Mouse (Mus musculus) thymus, postnatal 25 days (tissue): ENCODE results near the gene Klf1.

Source experiments
- DNase-seq: peaks from one replicate; pipeline ENCODE4 v3.0.0; 2022

The Klf1 gene

GRCm38 (mm10) chr8:84901752-84902151, at the start of gene Klf1:
Gene Klf1, plus strand, starts transcription at chr8:84901928.
- DNase-seq = no peak

GRCm38 (mm10) chr8:84856434-84856833, 45.3 kb upstream of the Klf1 start:
- DNase-seq = no peak

- DNase-seq = peak; percentile 90
Observed at GRCm38 (mm10) chr8:84856864-84857441, 44.8 kb upstream of the Klf1 start, which contains the start of gene Farsa. Gene Farsa, plus strand, starts transcription at chr8:84856989.

DNA sequence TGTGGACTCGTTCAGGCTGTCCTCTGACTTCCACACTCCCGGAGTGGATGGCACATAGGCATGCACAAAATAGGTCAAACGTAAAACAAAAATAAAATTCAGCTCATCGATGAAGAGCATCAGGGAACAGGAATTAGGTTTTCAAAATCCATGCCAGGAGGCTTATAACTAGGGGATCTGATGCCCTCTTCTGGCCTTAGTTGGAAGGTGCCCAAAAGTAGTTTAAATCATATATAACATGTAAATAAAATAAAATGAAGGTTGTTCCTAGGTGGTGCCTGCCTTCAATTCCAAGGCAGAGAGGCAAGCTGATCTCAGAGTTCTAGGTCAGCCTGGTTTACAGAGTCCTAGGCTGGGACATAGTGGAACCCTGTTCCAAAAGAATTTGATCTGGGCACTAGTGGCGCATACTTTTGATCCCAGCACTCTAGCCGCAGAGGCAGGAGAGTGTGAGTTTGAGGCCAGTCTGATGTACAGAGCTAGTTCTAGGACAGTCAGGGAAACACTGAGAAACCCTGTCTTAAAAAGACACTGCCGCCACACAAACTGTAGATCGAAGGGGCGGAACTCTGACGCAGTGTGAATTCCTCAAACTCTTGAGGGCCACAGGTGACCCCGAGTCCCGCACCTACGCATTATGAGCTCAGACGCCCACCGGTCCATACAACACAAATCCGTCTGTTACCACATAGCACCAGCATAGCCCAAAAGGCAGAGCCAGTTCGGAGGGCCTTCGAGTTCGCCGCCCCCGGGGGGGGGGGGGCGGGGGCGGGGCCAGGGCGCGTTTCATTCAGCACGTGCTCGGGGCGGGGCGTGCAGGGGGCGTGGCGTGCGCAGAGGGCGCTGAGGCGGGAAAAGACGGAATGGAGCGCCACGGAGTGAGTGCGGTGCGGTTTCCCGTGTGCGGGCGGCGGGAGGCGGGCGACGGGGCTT, 30.1 kb upstream of the Klf1 start, which contains the start of gene Syce2:
TSS of gene Syce2 (plus strand) at position 736 of the 933 bp plus-strand sequence.
- DNase-seq = peak; percentile 86

GRCm38 (mm10) chr8:84872309-84872965, 29.3 kb upstream of the Klf1 start:
- DNase-seq = peak; percentile 37

- no peak for DNase-seq
Observed at GRCm38 (mm10) chr8:84873016-84873415, 28.7 kb upstream of the Klf1 start.

DNA sequence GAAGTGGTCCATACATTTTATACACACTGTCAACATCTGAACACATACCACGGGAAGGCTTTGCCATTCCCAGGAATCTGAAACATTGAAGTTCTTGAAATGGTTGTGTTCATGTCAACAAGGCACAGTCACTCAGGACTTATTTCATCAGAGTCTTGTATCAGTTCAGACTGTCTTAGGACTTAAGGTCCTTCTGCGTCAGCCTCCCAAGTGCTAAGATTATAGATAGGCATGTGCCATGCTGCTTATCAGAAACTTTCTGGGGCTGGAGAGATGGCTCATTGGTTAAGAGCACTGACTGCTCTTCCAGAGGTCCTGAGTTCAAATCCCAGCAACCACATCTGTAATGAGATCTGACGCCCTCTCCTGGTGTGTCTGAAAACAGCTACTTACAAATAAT, 27.4 kb upstream of the Klf1 start:
- DNase-seq = no peak

- no peak for DNase-seq
Observed at GRCm38 (mm10) chr8:84877297-84878035, 24.3 kb upstream of the Klf1 start.

DNA sequence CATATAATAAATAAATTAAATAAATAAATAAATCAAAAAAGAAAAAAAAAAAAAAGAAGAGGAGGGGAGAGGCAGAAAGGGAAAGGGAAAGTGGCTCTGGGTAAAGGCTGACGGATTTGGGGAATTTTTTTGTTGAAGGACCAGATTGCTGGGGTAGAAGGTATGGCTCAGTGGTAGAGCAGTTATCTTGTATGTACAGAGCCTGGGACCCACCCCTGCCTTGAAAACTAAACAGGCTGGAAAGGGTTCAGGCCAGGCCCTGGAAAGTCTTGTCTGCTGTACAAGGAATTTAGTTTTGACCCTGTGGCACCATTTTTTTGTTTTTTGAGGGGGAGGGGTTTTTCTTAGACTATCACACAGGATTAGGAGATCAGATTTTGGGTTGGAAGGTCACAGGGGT, 22.8 kb upstream of the Klf1 start:
- no peak for DNase-seq

DNA sequence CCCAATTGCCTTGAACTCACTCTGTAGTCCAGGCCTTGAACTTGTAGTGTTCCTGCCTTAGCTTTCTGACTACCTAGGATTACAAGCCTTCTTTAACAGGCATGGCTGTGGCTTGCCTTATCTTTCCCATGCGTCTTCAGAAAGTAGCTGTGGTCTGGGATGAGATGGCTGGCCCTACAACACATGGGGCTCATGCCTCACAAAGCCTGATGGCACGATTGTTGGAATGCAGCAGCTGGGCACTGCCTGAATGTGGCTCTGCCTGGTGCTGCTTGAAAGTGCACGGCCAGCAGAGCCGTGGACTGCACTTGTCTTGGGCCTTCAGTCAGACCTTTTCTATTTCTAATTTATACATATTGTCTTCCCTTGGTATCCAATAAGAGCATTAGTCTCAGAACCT, 17.0 kb upstream of the Klf1 start:
- no peak for DNase-seq

DNA sequence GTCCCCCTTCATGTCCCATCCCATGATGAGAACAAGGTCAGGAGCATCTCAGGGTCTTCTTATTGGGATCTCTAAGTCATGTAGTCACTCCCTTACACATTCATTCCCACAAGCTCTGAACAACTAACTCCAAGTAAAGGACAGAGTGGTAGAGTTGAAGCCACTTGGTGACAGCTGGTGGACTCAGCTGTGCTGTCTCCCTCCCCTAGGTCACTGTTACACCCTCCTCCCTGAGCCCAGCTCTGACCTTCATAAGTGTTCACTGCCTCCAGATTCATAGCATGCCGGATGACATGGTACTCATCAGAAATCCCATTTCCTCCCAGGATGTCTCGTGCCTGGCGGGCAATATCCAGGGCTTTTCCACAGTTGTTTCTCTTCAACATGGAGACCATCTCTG, 13.4 kb upstream of the Klf1 start:
- no peak for DNase-seq

DNA sequence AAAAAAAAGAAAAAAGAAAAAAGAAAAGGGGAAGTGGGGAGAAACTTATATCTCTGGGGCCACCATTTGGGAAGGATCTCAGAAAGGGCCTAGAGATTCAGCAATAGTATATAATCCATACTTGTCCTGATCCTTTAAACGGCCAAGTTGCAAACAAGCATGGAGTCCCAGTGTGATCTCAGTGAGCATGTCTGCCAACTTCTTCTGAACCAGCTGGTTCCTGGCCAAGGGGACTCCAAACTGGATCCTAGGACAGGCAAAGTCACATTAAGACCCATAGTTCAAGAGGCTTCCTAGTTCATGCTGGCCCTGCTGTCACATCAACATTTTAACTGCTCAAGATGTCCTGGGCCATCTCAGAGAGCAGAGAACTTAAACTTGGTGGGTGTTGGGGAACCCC, 12.6 kb upstream of the Klf1 start:
- no peak for DNase-seq

DNA sequence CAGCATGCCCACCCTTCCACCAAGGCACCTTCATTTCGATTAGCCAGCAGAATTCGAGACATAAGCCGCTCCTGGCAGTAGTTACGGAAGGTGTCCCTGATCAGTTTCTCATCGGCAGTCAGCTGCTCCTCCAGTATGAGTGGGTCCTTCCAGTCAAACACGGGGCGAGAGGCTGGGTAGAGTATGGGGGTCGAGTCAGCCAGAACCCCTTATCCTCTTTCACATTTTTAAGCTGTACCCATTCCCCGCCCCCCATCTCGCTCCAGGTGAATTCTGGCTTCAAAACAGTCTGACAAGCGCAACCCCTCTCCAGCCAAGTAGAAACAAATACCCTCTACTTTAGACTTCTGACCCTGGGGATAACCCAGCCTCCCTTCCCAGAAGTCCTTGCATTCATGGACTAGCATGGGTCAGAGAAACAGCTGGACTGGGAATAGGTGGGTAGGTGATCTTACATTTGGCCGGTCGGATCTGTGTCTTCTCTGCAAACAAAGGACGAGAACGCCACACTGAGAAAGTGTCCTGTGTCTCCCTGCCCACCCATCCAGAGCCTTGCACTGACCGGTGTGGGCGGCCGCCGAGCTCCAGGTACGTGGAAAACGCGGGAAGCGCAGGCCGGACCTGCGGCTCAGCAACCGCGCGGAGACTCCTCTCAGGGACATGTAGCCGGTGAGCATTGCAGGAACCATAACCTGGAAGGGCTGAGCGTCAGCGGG, 8.6 kb upstream of the Klf1 start:
- DNase-seq = no peak

GRCm38 (mm10) chr8:84893709-84894134, 8.0 kb upstream of the Klf1 start, which contains the start of gene Gcdh:
Gene Gcdh, minus strand, starts transcription at chr8:84893921.
- peak; percentile 86 for DNase-seq

DNA sequence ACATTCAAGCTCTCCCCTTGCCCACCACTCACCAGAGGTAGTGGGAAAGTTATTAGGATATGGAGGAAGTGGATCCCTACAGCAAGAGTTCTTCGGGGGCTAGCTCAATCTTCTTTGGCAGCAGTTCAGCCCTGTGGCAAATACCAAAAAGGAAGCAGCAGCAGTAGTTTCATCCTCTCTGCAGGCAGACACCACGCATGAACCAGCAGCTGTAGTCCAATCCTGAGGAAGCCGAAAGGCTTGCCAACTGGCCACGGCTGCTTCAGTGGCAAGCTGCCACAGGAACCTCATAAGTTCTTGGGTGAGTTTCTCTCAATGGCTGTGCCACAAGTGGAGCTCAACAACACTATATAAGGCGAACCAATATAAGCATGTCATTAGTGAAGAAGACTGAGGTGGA, 5.8 kb upstream of the Klf1 start:
- no peak for DNase-seq

GRCm38 (mm10) chr8:84901071-84901470, 657 bp upstream of the Klf1 start:
- DNase-seq = no peak

GRCm38 (mm10) chr8:84902367-84902919, 715 bp downstream of the Klf1 start:
- DNase-seq = no peak

- peak; percentile 97 for DNase-seq
Observed at GRCm38 (mm10) chr8:84902920-84903661, 1.4 kb downstream of the Klf1 start.

DNA sequence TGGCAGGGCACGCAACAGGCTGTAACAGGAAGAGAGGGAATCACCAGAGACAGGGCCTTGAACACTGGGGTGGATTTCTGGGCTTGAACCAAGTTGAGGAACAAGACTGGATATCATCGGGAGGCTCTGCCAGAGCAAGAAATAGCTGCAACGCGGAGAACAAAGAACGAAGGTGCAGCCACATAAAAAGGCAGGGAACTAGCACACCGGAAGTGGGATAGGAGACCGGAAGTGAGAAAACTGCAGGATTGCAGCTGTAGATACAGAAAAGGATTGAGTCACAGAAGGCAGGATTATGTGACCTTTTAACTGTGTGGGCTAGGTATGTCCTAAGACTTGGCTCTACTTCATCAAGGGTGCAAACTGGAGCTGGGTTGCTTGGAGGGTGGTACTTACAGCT, 2.6 kb downstream of the Klf1 start:
- DNase-seq = no peak

GRCm38 (mm10) chr8:84907037-84907436, 5.3 kb downstream of the Klf1 start:
- no peak for DNase-seq

GRCm38 (mm10) chr8:84907493-84907892, 5.8 kb downstream of the Klf1 start:
- DNase-seq = no peak
